Mouse (Mus musculus): ENCODE results near the gene Gnas. TPM values are rescaled to one million over a fixed set of nuclear protein-coding genes. Genes with fewer than 3 reads are reported as not detected.

The Gnas gene
- polyA plus RNA-seq, 1 experiment: 1,035 TPM

- 59% methylated on average over 8 of the region's 8 CpGs for WGBS
- Histone ChIP-seq H3K27me3 (replicated peaks; ENCODE audit: control insufficient read depth, insufficient read depth, low read length) (no peaks in the 10 kb centered on the region), H3K4me1 (ENCODE audit: control insufficient read depth, insufficient read depth, low read length) (no peaks in the 10 kb centered on the region), H3K36me3 (ENCODE audit: control insufficient read depth, insufficient read depth, low read length) (no peaks in the 10 kb centered on the region), H3K27ac (ENCODE audit: insufficient read depth, low read depth, low read length) (no peak overlapping the region), H3K4me3 (ENCODE audit: insufficient read depth, low read depth, low read length) (no peak overlapping the region)
- no peak for DNase-seq
- TF ChIP-seq POLR2A (IDR thresholded peaks at IDR 0.05; ENCODE audit: low read depth, low read length) (no peak), CTCF (conservative IDR thresholded peaks at IDR 0.05; ENCODE audit: insufficient read depth, insufficient read length, low read depth, low read length) (no peak)
Observed at GRCm38 (mm10) chr2:174294457-174294856, 10.3 kb downstream of the Gnas start.

- WGBS: 43% methylated on average over 36 of the region's 36 CpGs
- TF ChIP-seq CTCF (conservative IDR thresholded peaks at IDR 0.05; ENCODE audit: insufficient read depth, insufficient read length, low read depth, low read length): no peak
- TF ChIP-seq POLR2A (IDR thresholded peaks at IDR 0.05; ENCODE audit: low read depth, low read length): no peak
- H3K4me1 ChIP-seq (ENCODE audit: control insufficient read depth, insufficient read depth, low read length): no peaks in the 10 kb centered on the region
- no peak overlapping the region for H3K27ac ChIP-seq (ENCODE audit: insufficient read depth, low read depth, low read length)
- H3K4me3 ChIP-seq (ENCODE audit: insufficient read depth, low read depth, low read length): no peak overlapping the region
- H3K27me3 ChIP-seq (replicated peaks; ENCODE audit: control insufficient read depth, insufficient read depth, low read length): no peaks in the 10 kb centered on the region
- no peaks in the 10 kb centered on the region for H3K36me3 ChIP-seq (ENCODE audit: control insufficient read depth, insufficient read depth, low read length)
- DNase-seq: no peak
Observed at GRCm38 (mm10) chr2:174295175-174295899, 11.2 kb downstream of the Gnas start.

- no peak for TF ChIP-seq CTCF (conservative IDR thresholded peaks at IDR 0.05; ENCODE audit: insufficient read depth, insufficient read length, low read depth, low read length)
- TF ChIP-seq POLR2A (IDR thresholded peaks at IDR 0.05; ENCODE audit: low read depth, low read length): no peak
- no peak for DNase-seq
- Histone ChIP-seq H3K27me3 (replicated peaks; ENCODE audit: control insufficient read depth, insufficient read depth, low read length) (no peaks in the 10 kb centered on the region), H3K4me3 (ENCODE audit: insufficient read depth, low read depth, low read length) (no peak overlapping the region), H3K4me1 (ENCODE audit: control insufficient read depth, insufficient read depth, low read length) (no peaks in the 10 kb centered on the region), H3K36me3 (ENCODE audit: control insufficient read depth, insufficient read depth, low read length) (no peaks in the 10 kb centered on the region), H3K27ac (ENCODE audit: insufficient read depth, low read depth, low read length) (no peak overlapping the region)
- WGBS: 52% methylated on average over 29 of the region's 29 CpGs
Observed at GRCm38 (mm10) chr2:174295900-174296465, 11.9 kb downstream of the Gnas start.

- Histone ChIP-seq H3K27me3 (replicated peaks; ENCODE audit: control insufficient read depth, insufficient read depth, low read length) (no peaks in the 10 kb centered on the region), H3K36me3 (ENCODE audit: control insufficient read depth, insufficient read depth, low read length) (no peaks in the 10 kb centered on the region), H3K4me1 (ENCODE audit: control insufficient read depth, insufficient read depth, low read length) (no peaks in the 10 kb centered on the region), H3K4me3 (ENCODE audit: insufficient read depth, low read depth, low read length) (no peak overlapping the region), H3K27ac (ENCODE audit: insufficient read depth, low read depth, low read length) (no peak overlapping the region)
- 53% methylated on average over 29 of the region's 29 CpGs for WGBS
- peak; percentile 28; the same call in 1 of the 2 replicates for TF ChIP-seq CTCF (conservative IDR thresholded peaks at IDR 0.05; ENCODE audit: insufficient read depth, insufficient read length, low read depth, low read length)
- no peak for TF ChIP-seq POLR2A (IDR thresholded peaks at IDR 0.05; ENCODE audit: low read depth, low read length)
- peak; percentile 14 for DNase-seq
Observed at GRCm38 (mm10) chr2:174297086-174297571, 13.0 kb downstream of the Gnas start.

- 68% methylated on average over 19 of the region's 19 CpGs for WGBS
Observed at GRCm38 (mm10) chr2:174297851-174298250, 13.7 kb downstream of the Gnas start.

GRCm38 (mm10) chr2:174298471-174298870 is 14.4 kb downstream of the Gnas start:
- WGBS: 50% methylated on average over 33 of the region's 33 CpGs
- Histone ChIP-seq H3K27ac (ENCODE audit: insufficient read depth, low read depth, low read length) (no peak overlapping the region), H3K27me3 (replicated peaks; ENCODE audit: control insufficient read depth, insufficient read depth, low read length) (no peaks in the 10 kb centered on the region), H3K4me1 (ENCODE audit: control insufficient read depth, insufficient read depth, low read length) (no peaks in the 10 kb centered on the region), H3K4me3 (ENCODE audit: insufficient read depth, low read depth, low read length) (no peak overlapping the region), H3K36me3 (ENCODE audit: control insufficient read depth, insufficient read depth, low read length) (no peaks in the 10 kb centered on the region)
- TF ChIP-seq CTCF (conservative IDR thresholded peaks at IDR 0.05; ENCODE audit: insufficient read depth, insufficient read length, low read depth, low read length): no peak
- TF ChIP-seq POLR2A (IDR thresholded peaks at IDR 0.05; ENCODE audit: low read depth, low read length): no peak
- no peak for DNase-seq

More at GRCm38 (mm10) chr2:174297851-174298250, 13.7 kb downstream of the Gnas start:
- Histone ChIP-seq H3K36me3 (ENCODE audit: control insufficient read depth, insufficient read depth, low read length) (no peaks in the 10 kb centered on the region), H3K27me3 (replicated peaks; ENCODE audit: control insufficient read depth, insufficient read depth, low read length) (no peaks in the 10 kb centered on the region), H3K4me1 (ENCODE audit: control insufficient read depth, insufficient read depth, low read length) (no peaks in the 10 kb centered on the region), H3K4me3 (ENCODE audit: insufficient read depth, low read depth, low read length) (no peak overlapping the region), H3K27ac (ENCODE audit: insufficient read depth, low read depth, low read length) (no peak overlapping the region)
- TF ChIP-seq POLR2A (IDR thresholded peaks at IDR 0.05; ENCODE audit: low read depth, low read length) (no peak), CTCF (conservative IDR thresholded peaks at IDR 0.05; ENCODE audit: insufficient read depth, insufficient read length, low read depth, low read length) (no peak)
- no peak for DNase-seq

GRCm38 (mm10) chr2:174299091-174299770 is 15.1 kb downstream of the Gnas start:
- no peak for DNase-seq
- H3K4me1 ChIP-seq (ENCODE audit: control insufficient read depth, insufficient read depth, low read length): no peaks in the 10 kb centered on the region
- no peak overlapping the region for H3K4me3 ChIP-seq (ENCODE audit: insufficient read depth, low read depth, low read length)
- H3K36me3 ChIP-seq (ENCODE audit: control insufficient read depth, insufficient read depth, low read length): no peaks in the 10 kb centered on the region
- H3K27ac ChIP-seq (ENCODE audit: insufficient read depth, low read depth, low read length): no peak overlapping the region
- 54% methylated on average over 48 of the region's 48 CpGs for WGBS
- TF ChIP-seq CTCF (conservative IDR thresholded peaks at IDR 0.05; ENCODE audit: insufficient read depth, insufficient read length, low read depth, low read length) (no peak), POLR2A (IDR thresholded peaks at IDR 0.05; ENCODE audit: low read depth, low read length) (no peak)
- no peaks in the 10 kb centered on the region for H3K27me3 ChIP-seq (replicated peaks; ENCODE audit: control insufficient read depth, insufficient read depth, low read length)

Data from kidney, adult 2 months (tissue).